Mouse (Mus musculus) midbrain, embryonic 13.5 days (tissue): ENCODE measurements at regions not wholly inside any gene's neighbourhood (a gene's known extent, or its start where the extent isn't known, plus 50 kb on each side); places are given as distances from the start of the nearest gene placed in this dataset.

Source experiments
- ATAC-seq: fragments of 200-750 bp; cut with Nextera tagmentation; 2 replicates; pipeline ENCODE4 v1.8.0; 2017; ENCODE audit warnings: mild to moderate bottlenecking, moderate TSS enrichment, moderate library complexity
- H3K27ac ChIP-seq: fragments of 300-500 bp; sonication (generic); 2 replicates; pipeline ENCODE4 v1.5.1; 2015; ENCODE audit warnings: inconsistent platforms, mild to moderate bottlenecking, moderate library complexity
- H3K27me3 ChIP-seq: fragments of 300-500 bp; sonication (generic); 2 replicates; pipeline ENCODE4 v1.6.1; 2015; ENCODE audit warnings: mild to moderate bottlenecking, inconsistent platforms
- H3K36me3 ChIP-seq: fragments of 300-500 bp; sonication (generic); 2 replicates; pipeline ENCODE4 v1.6.1; 2015; ENCODE audit warnings: mild to moderate bottlenecking, inconsistent platforms
- H3K4me1 ChIP-seq: fragments of 300-500 bp; sonication (generic); replicated peaks from 2 replicates; pipeline ENCODE4 v1.6.1; 2015; ENCODE audit warnings: inconsistent platforms
- H3K4me2 ChIP-seq: fragments of 300-500 bp; sonication (generic); replicated peaks from 2 replicates; pipeline ENCODE4 v1.6.1; 2015; ENCODE audit warnings: moderate library complexity, mild to moderate bottlenecking, inconsistent platforms
- H3K4me3 ChIP-seq: fragments of 300-500 bp; sonication (generic); replicated peaks from 2 replicates; pipeline ENCODE4 v1.5.1; 2015; ENCODE audit warnings: mild to moderate bottlenecking, inconsistent platforms
- H3K9ac ChIP-seq: fragments of 300-500 bp; sonication (generic); replicated peaks from 2 replicates; pipeline ENCODE4 v1.6.1; 2015; ENCODE audit warnings: mild to moderate bottlenecking, inconsistent platforms
- H3K9me3 ChIP-seq: fragments of 300-500 bp; sonication (generic); 2 replicates; pipeline ENCODE4 v1.6.1; 2016; ENCODE audit warnings: mild to moderate bottlenecking, inconsistent platforms
- whole genome bisulfite sequencing: fragments of 180-500 bp; shearing (Covaris S2); methylation state at CpG from one replicate; pipeline ENCODE4 v1.1.7; 2015; 5-methylcytosine and 5-hydroxymethylcytosine counted together

DNA sequence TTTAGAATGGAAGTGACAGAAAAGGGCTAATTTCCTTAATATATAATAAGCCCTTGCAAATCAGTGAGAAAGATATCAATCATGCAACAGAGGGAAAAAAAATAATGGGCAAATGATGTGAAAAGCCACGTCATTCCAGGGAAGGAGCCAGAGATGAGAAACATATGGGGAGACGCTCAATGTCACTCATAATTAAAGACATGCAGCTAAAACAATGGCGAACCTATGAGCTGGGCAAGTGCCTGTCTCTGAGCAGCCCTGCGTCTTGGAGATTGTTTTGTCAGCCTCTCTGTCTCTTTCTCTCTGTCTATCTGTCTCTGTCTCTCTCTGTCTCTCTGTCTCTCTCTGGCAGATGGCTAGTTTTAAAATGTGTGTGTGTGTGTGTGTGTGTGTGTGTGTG, 360.1 kb downstream of the Zfp536 start:
- Histone ChIP-seq H3K27ac (no peak overlapping the region), H3K36me3 (no peaks in the 10 kb centered on the region), H3K4me1 (no peaks in the 10 kb centered on the region), H3K9ac (no peak overlapping the region), H3K4me3 (no peak overlapping the region), H3K27me3 (no peaks in the 10 kb centered on the region), H3K4me2 (no peak overlapping the region), H3K9me3 (no peaks in the 10 kb centered on the region)
- ATAC-seq, result no peak
- WGBS, result 74% methylated on average over 4 of the region's 4 CpGs

DNA sequence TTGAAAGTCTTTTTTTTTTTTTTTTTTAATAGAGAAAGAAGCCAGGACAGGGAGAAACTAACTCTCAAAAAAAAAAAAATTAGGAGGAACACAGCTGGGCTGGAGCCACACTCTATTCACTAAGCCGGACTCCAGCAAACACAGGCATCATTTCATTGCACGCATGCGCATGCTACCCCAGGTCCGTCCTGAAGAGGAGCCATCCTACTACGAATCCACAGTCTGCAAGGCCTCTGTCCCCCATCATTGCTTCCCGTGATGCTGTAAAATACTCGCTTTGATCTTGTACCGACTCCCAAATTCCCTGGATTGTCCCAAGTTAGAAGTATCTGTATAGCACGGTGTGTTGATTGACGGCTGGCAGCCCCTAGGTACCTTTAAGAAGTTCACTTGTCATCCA, 351.7 kb downstream of the Zfp536 start:
- Histone ChIP-seq H3K4me2 (no peak overlapping the region), H3K4me3 (no peak overlapping the region), H3K9ac (no peak overlapping the region), H3K27me3 (no peaks in the 10 kb centered on the region), H3K4me1 (no peaks in the 10 kb centered on the region), H3K36me3 (no peaks in the 10 kb centered on the region), H3K9me3 (no peaks in the 10 kb centered on the region), H3K27ac (no peak overlapping the region)
- 83% methylated on average over 10 of the region's 10 CpGs for WGBS
- no peak for ATAC-seq
